Mouse (Mus musculus): ENCODE data around the gene Fsip1. TPM values are rescaled to one million over a fixed set of nuclear protein-coding genes. Genes with fewer than 3 reads are reported as not detected.
A peak's percentile ranks its signal among the peaks of the same experiment; 100 is the strongest.

Gene Fsip1
- polyA plus RNA-seq (2014; fragmentation: Nextera tagmentation; extraction: Ambion mirVana): 2.3 and 2.8 TPM in 2 replicates

DNA sequence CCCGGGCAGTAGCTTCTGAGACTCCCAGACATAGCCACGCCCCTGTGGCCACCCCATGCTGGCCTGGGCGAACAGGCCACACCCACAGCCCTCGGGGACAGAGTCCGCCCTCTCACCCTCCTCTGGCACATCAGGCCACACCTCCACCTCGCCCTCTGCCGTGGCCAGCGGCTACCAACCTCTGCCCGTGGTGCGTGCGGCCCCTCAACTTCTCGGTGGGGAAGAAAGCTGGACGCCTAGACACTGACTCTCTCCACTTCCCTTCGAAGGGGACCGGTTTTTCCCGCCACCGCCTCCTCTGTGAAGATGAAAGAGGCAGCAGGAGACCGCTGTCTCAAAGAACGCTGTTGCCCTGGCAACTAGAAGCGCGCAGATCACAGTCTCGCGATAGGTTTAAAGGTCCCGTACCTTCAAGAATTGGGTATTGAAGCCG lies at the start of gene Fsip1:
Gene Fsip1, minus strand, starts transcription at position 346 of the 433 bp plus-strand sequence.
- no peak within 1 kb of the TSS for H3K27ac ChIP-seq (ENCODE audit: low read depth, low read length)
- peak within 1 kb of the TSS; percentile 53 for H3K4me2 ChIP-seq
- 2% methylated on average over 25 of the region's 25 CpGs for WGBS
- peak within 1 kb of the TSS; percentile 34 for H3K4me3 ChIP-seq (ENCODE audit: low read depth, low read length)
- peak within 1 kb of the TSS; percentile 26; the same call in 1 of the 2 replicates for H3K9ac ChIP-seq (ENCODE audit: low read length)
- DNase-seq (ENCODE audit: low spot score, missing footprints): peak; percentile 97
- no peaks in the 10 kb centered on the region for H3K36me3 ChIP-seq (ENCODE audit: control insufficient read depth, insufficient read depth, low read length)
- ATAC-seq (ENCODE audit: low FRiP score): peak; percentile 97
- H3K27me3 ChIP-seq (ENCODE audit: control insufficient read depth, insufficient read depth, low read length): no peaks in the 10 kb centered on the region
- H3K4me1 ChIP-seq (ENCODE audit: control insufficient read depth, insufficient read depth, low read length): no peaks in the 10 kb centered on the region
- H3K9me3 ChIP-seq (ENCODE audit: control insufficient read depth, low read length): no peaks in the 10 kb centered on the region

- no peak overlapping the region for H3K4me2 ChIP-seq
- no peaks in the 10 kb centered on the region for H3K4me1 ChIP-seq (ENCODE audit: control insufficient read depth, insufficient read depth, low read length)
- no peaks in the 10 kb centered on the region for H3K36me3 ChIP-seq (ENCODE audit: control insufficient read depth, insufficient read depth, low read length)
- no peaks in the 10 kb centered on the region for H3K9me3 ChIP-seq (ENCODE audit: control insufficient read depth, low read length)
- no peak overlapping the region for H3K27ac ChIP-seq (ENCODE audit: low read depth, low read length)
- no peaks in the 10 kb centered on the region for H3K27me3 ChIP-seq (ENCODE audit: control insufficient read depth, insufficient read depth, low read length)
- no peak overlapping the region for H3K9ac ChIP-seq (ENCODE audit: low read length)
- no peak for ATAC-seq (ENCODE audit: low FRiP score)
- H3K4me3 ChIP-seq (ENCODE audit: low read depth, low read length): no peak overlapping the region
- 74% methylated on average over 3 of the region's 3 CpGs for WGBS
- DNase-seq (ENCODE audit: low spot score, missing footprints): no peak
Observed at GRCm38 (mm10) chr2:118306522-118306895, 49.7 kb upstream of the Fsip1 start.

DNA sequence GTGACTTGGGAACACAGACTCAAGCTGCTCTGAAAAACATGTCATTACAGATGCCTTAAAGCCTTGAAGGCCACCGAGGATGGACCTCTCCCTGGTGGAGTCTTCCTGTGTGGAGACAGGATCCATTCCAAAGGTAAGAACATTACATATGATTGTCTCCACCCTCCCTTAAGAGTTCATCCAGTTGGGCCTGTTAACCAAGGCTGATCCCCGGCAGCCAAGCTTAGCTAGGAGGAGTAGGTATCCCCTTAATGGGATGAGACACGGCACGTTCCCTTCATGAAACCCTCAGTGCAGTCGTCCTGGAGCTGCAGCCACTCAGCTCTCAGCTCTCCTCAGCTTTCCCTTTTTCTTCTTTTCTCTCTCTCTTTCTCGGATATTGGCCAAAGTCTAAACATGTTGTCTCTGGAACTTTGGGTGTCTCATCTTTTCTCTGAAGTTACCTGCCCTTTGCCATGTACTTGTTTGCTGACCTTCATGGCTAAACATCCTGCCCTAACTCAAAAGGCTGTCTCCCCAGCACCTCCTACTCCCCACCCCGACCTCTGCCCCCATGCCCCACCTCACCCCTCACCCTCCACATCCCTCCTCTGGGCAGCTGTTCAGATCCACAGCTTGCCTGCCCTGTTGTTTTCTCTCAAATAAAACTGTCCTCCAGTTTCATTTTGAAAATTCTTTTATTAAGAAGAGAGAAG lies 49.2 kb upstream of the Fsip1 start:
- ATAC-seq (ENCODE audit: low FRiP score) (no peak), DNase-seq (ENCODE audit: low spot score, missing footprints) (no peak)
- WGBS: 72% methylated on average over 7 of the region's 7 CpGs
- H3K4me1 ChIP-seq (ENCODE audit: control insufficient read depth, insufficient read depth, low read length): no peaks in the 10 kb centered on the region
- H3K9me3 ChIP-seq (ENCODE audit: control insufficient read depth, low read length): no peaks in the 10 kb centered on the region
- H3K4me2 ChIP-seq: no peak overlapping the region
- H3K9ac ChIP-seq (ENCODE audit: low read length): no peak overlapping the region
- H3K36me3 ChIP-seq (ENCODE audit: control insufficient read depth, insufficient read depth, low read length): no peaks in the 10 kb centered on the region
- no peaks in the 10 kb centered on the region for H3K27me3 ChIP-seq (ENCODE audit: control insufficient read depth, insufficient read depth, low read length)
- H3K27ac ChIP-seq (ENCODE audit: low read depth, low read length): no peak overlapping the region
- no peak overlapping the region for H3K4me3 ChIP-seq (ENCODE audit: low read depth, low read length)

GRCm38 (mm10) chr2:118303456-118303855 lies 46.7 kb upstream of the Fsip1 start:
- Histone ChIP-seq H3K27me3 (ENCODE audit: control insufficient read depth, insufficient read depth, low read length) (no peaks in the 10 kb centered on the region), H3K36me3 (ENCODE audit: control insufficient read depth, insufficient read depth, low read length) (no peaks in the 10 kb centered on the region), H3K4me1 (ENCODE audit: control insufficient read depth, insufficient read depth, low read length) (no peaks in the 10 kb centered on the region), H3K4me3 (ENCODE audit: low read depth, low read length) (no peak overlapping the region), H3K27ac (ENCODE audit: low read depth, low read length) (no peak overlapping the region), H3K9me3 (ENCODE audit: control insufficient read depth, low read length) (no peaks in the 10 kb centered on the region), H3K4me2 (no peak overlapping the region), H3K9ac (ENCODE audit: low read length) (no peak overlapping the region)
- WGBS: 78% methylated on average over 4 of the region's 4 CpGs
- ATAC-seq (ENCODE audit: low FRiP score): no peak
- DNase-seq (ENCODE audit: low spot score, missing footprints): no peak

DNA sequence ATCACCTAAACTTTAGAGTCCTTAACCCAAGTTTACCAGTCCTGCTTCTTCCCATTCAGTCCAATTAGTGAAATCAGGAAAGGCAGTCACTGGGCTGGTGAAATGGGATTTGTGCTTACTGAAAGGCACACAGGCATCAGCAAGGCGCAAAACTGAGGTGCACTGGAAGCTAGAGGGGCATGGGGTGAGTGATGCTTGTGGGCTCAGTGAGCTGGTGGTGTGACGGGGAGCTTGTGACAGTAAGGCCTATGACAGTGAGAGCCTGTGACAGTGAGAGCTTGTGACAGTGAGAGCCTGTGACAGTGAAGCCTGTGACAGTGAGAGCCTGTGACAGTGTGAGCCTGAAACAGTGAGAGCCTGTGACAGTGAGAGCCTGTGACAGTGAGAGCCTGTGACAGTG lies 44.9 kb upstream of the Fsip1 start:
- DNase-seq (ENCODE audit: low spot score, missing footprints) (peak; percentile 51), ATAC-seq (ENCODE audit: low FRiP score) (no peak)
- Histone ChIP-seq H3K4me1 (ENCODE audit: control insufficient read depth, insufficient read depth, low read length) (no peaks in the 10 kb centered on the region), H3K27ac (ENCODE audit: low read depth, low read length) (no peak overlapping the region), H3K9ac (ENCODE audit: low read length) (no peak overlapping the region), H3K4me3 (ENCODE audit: low read depth, low read length) (no peak overlapping the region), H3K4me2 (no peak overlapping the region), H3K36me3 (ENCODE audit: control insufficient read depth, insufficient read depth, low read length) (no peaks in the 10 kb centered on the region), H3K27me3 (ENCODE audit: control insufficient read depth, insufficient read depth, low read length) (no peaks in the 10 kb centered on the region), H3K9me3 (ENCODE audit: control insufficient read depth, low read length) (no peaks in the 10 kb centered on the region)
- 74% methylated on average over 2 of the region's 2 CpGs for WGBS

GRCm38 (mm10) chr2:118301041-118301545 lies 44.3 kb upstream of the Fsip1 start:
- Histone ChIP-seq H3K27me3 (ENCODE audit: control insufficient read depth, insufficient read depth, low read length) (no peaks in the 10 kb centered on the region), H3K9me3 (ENCODE audit: control insufficient read depth, low read length) (no peaks in the 10 kb centered on the region), H3K9ac (ENCODE audit: low read length) (no peak overlapping the region), H3K4me2 (no peak overlapping the region), H3K4me1 (ENCODE audit: control insufficient read depth, insufficient read depth, low read length) (no peaks in the 10 kb centered on the region), H3K27ac (ENCODE audit: low read depth, low read length) (no peak overlapping the region), H3K36me3 (ENCODE audit: control insufficient read depth, insufficient read depth, low read length) (no peaks in the 10 kb centered on the region), H3K4me3 (ENCODE audit: low read depth, low read length) (no peak overlapping the region)
- WGBS: 76% methylated on average over 8 of the region's 8 CpGs
- ATAC-seq (ENCODE audit: low FRiP score): no peak
- peak; percentile 71 for DNase-seq (ENCODE audit: low spot score, missing footprints)

GRCm38 (mm10) chr2:118299981-118300380 lies 43.2 kb upstream of the Fsip1 start:
- no peak overlapping the region for H3K27ac ChIP-seq (ENCODE audit: low read depth, low read length)
- ATAC-seq (ENCODE audit: low FRiP score) (no peak), DNase-seq (ENCODE audit: low spot score, missing footprints) (peak; percentile 12)
- 93% methylated on average over 2 of the region's 2 CpGs for WGBS
- H3K9me3 ChIP-seq (ENCODE audit: control insufficient read depth, low read length): no peaks in the 10 kb centered on the region
- H3K36me3 ChIP-seq (ENCODE audit: control insufficient read depth, insufficient read depth, low read length): no peaks in the 10 kb centered on the region
- no peak overlapping the region for H3K4me2 ChIP-seq
- H3K4me1 ChIP-seq (ENCODE audit: control insufficient read depth, insufficient read depth, low read length): no peaks in the 10 kb centered on the region
- no peaks in the 10 kb centered on the region for H3K27me3 ChIP-seq (ENCODE audit: control insufficient read depth, insufficient read depth, low read length)
- no peak overlapping the region for H3K9ac ChIP-seq (ENCODE audit: low read length)
- H3K4me3 ChIP-seq (ENCODE audit: low read depth, low read length): no peak overlapping the region

GRCm38 (mm10) chr2:118298601-118299000 lies 41.8 kb upstream of the Fsip1 start:
- DNase-seq (ENCODE audit: low spot score, missing footprints): peak; percentile 44
- no peaks in the 10 kb centered on the region for H3K27me3 ChIP-seq (ENCODE audit: control insufficient read depth, insufficient read depth, low read length)
- no peak overlapping the region for H3K4me2 ChIP-seq
- ATAC-seq (ENCODE audit: low FRiP score): no peak
- H3K9me3 ChIP-seq (ENCODE audit: control insufficient read depth, low read length): no peaks in the 10 kb centered on the region
- 84% methylated on average over 4 of the region's 4 CpGs for WGBS
- H3K27ac ChIP-seq (ENCODE audit: low read depth, low read length): no peak overlapping the region
- H3K9ac ChIP-seq (ENCODE audit: low read length): no peak overlapping the region
- no peak overlapping the region for H3K4me3 ChIP-seq (ENCODE audit: low read depth, low read length)
- no peaks in the 10 kb centered on the region for H3K4me1 ChIP-seq (ENCODE audit: control insufficient read depth, insufficient read depth, low read length)
- H3K36me3 ChIP-seq (ENCODE audit: control insufficient read depth, insufficient read depth, low read length): no peaks in the 10 kb centered on the region

DNA sequence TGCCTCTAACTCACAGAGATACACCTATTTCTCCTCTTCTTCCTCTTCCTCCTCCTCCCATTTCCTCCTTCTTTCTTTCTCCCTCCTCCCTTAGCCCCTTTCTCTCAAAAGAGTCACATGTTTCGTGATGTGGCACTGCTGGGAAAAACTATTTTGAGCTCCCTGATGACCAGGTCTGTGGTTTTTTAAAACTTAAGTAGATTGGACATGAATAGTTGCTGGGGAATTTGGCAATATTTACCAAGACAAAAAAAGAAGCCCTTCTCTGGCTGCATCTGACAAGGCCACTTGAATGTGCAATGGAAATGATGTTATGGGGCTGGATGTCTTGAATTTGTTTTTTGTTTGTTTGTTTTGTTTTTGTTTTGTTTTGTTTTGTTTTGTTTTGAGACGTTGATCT lies 41.2 kb upstream of the Fsip1 start:
- Histone ChIP-seq H3K27ac (ENCODE audit: low read depth, low read length) (no peak overlapping the region), H3K9me3 (ENCODE audit: control insufficient read depth, low read length) (no peaks in the 10 kb centered on the region), H3K27me3 (ENCODE audit: control insufficient read depth, insufficient read depth, low read length) (no peaks in the 10 kb centered on the region), H3K4me1 (ENCODE audit: control insufficient read depth, insufficient read depth, low read length) (no peaks in the 10 kb centered on the region), H3K4me2 (no peak overlapping the region), H3K36me3 (ENCODE audit: control insufficient read depth, insufficient read depth, low read length) (no peaks in the 10 kb centered on the region), H3K9ac (ENCODE audit: low read length) (no peak overlapping the region), H3K4me3 (ENCODE audit: low read depth, low read length) (no peak overlapping the region)
- WGBS: 80% methylated on average over 2 of the region's 2 CpGs
- DNase-seq (ENCODE audit: low spot score, missing footprints) (no peak), ATAC-seq (ENCODE audit: low FRiP score) (no peak)

Measured in midbrain, embryonic 11.5 days (tissue).